Mouse (Mus musculus): Measurements from ENCODE around the gene Ogfod3. TPM values are rescaled to one million over a fixed set of nuclear protein-coding genes. Genes with fewer than 3 reads are reported as not detected.
A peak's percentile ranks its signal among the peaks of the same experiment; 100 is the strongest.

Gene Ogfod3
- polyA plus RNA-seq (2011; ENCODE audit: insufficient read depth, insufficient read length, low replicate concordance, missing spikeins): 5.5 and 7.4 TPM in 2 replicates

DNA sequence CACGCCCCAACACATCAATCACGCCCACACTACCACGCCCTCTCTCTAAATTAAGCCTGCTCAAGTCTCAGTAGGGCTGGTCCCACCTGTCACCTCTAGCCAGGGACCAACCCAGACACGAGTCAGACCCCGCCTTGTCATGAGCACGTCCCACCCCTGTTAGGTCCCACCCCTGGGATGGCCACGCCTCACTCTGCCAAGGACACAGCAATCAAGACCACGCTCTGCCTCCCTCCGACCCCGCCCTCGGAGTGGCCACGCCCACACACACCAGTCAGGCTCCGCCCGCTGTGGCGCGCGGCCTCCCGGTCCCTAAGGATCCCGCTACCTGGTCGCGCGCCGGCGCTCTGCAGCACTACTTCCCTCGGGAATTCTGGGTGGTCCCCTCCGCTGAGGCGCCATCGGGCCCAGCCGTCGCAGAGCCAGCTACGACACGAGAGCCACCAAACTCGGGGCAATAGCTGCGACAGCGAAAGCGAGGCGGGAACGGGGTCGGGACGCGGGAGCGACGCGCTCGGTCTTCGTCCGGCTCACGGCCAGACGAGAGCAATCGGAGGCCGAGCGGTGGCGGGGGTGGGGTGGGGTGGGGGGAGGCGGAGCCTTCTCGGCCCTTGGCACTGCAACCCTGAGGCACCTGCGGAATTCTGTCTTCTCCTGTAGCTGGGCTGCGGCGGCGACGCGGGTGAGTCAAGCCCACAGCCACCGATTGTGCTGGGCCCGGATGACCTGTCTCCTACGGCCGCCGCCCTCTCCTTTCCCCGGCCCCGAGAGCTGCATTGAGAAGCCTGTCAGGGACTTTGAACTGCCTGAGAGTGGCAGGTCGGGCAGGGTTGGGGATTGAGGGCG lies at the start of gene Ogfod3, which contains the start of gene Hexdc:
Gene Ogfod3, minus strand, starts transcription at position 551 of the 846 bp plus-strand sequence.
Gene Hexdc, plus strand, starts transcription at position 273 of the 846 bp plus-strand sequence.
- peak within 1 kb of the TSS; percentile 66; the same call in 1 of the 2 replicates for H3K27ac ChIP-seq (ENCODE audit: control insufficient read depth, insufficient read depth, low read depth, low read length, poor library complexity)
- no peak for TF ChIP-seq CTCF (IDR thresholded peaks at IDR 0.05; ENCODE audit: control insufficient read depth, insufficient read depth, low read length)
- TF ChIP-seq POLR2A (IDR thresholded peaks at IDR 0.05; ENCODE audit: borderline replicate concordance, control insufficient read depth, low read depth, low read length): peak; percentile 52; the same call in 1 of the 2 replicates
- WGBS: under 1% methylated on average over 69 of the region's 70 CpGs
- peak within 1 kb of the TSS; percentile 93 for H3K4me3 ChIP-seq (replicated peaks; ENCODE audit: control insufficient read depth, low read depth, low read length)
- H3K4me1 ChIP-seq (ENCODE audit: control insufficient read depth, insufficient read depth, low read length): no peaks in the 10 kb centered on the region

DNA sequence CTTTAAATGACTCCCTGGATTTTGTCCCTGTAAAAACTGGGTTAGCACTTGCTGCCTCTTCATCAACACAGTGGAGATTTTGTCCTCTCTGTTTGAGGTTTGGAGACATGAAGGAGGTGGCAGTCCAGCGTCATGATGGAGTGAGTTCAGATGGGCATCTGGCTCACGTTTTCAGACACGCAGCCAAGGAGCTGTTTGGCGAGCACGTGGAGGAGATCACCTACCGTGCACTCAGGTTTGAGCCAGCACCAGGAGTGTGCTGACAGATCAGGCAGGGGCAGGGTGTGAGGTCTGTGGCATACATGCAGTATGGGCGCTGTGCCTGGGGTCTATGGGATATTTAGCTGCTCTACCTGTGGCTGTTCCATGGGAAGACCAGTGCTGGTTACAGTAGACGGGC lies 45.7 kb upstream of the Ogfod3 start:
- TF ChIP-seq POLR2A (IDR thresholded peaks at IDR 0.05; ENCODE audit: borderline replicate concordance, control insufficient read depth, low read depth, low read length): no peak
- TF ChIP-seq CTCF (IDR thresholded peaks at IDR 0.05; ENCODE audit: control insufficient read depth, insufficient read depth, low read length): no peak
- H3K27ac ChIP-seq (ENCODE audit: control insufficient read depth, insufficient read depth, low read depth, low read length, poor library complexity): no peak overlapping the region
- no peak overlapping the region for H3K4me3 ChIP-seq (replicated peaks; ENCODE audit: control insufficient read depth, low read depth, low read length)
- WGBS: 96% methylated on average over 8 of the region's 8 CpGs
- no peaks in the 10 kb centered on the region for H3K4me1 ChIP-seq (ENCODE audit: control insufficient read depth, insufficient read depth, low read length)

DNA sequence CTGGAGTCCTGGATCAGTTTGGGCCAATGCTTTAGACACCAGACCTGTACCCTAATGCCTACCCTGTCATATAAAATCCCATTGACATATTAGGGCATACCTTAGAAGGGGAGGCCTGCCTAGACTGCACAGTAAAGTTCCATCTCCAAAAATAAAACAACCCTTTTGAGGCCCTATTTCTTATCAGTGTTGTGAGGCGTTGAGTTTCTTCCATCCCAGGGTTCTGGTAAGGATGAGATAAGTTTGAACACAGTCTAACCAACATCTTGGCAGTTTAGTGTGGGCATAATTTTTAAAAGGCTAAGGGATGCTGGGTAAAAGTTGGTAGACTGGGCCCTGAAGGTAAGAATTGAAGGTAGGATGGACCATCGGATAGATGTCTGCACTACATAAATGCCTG lies 35.2 kb upstream of the Ogfod3 start:
- TF ChIP-seq POLR2A (IDR thresholded peaks at IDR 0.05; ENCODE audit: borderline replicate concordance, control insufficient read depth, low read depth, low read length): no peak
- peak overlapping the region; percentile 81 for H3K27ac ChIP-seq (ENCODE audit: control insufficient read depth, insufficient read depth, low read depth, low read length, poor library complexity)
- H3K4me3 ChIP-seq (replicated peaks; ENCODE audit: control insufficient read depth, low read depth, low read length): peak overlapping the region; percentile 25
- peaks cover 1% of the 10 kb centered on the region; the same call in 1 of the 2 replicates for H3K4me1 ChIP-seq (ENCODE audit: control insufficient read depth, insufficient read depth, low read length)
- 68% methylated on average over 2 of the region's 2 CpGs for WGBS

DNA sequence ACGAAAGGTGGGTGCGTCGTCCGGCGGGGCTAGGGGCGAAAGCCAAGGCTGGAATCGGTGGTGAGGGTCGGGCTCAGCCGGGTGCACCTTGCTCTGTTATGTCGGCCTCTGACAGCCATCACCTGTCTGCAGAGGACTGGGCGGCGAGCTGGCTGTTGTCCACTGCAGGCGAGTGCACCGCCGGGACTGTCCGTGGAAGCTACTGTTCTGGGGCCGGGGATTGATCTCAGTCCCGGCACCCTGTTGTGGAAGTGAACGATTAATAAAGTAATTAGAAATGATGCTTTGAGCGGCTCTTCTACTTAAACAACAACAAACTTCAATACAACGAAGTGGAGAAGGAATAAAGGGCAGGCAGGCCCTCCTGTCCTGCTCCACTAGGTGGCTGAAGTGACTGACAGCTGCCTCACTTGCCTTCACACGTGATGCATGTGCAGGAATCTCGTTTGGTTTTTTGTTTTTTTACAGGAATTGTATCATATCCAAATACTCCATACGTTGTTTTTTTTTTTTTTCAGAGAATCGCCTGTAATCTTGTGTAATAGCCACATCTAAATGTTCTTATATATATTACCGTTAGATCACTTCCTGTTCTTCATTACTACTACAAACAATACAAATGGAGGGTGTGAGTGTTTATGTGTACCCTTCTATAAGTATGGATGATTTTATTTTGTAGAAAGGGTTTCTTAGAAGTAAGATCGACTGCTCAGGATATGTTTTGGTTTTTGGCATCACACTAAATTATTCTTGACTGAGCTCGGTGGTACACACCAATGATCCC lies 33.0 kb upstream of the Ogfod3 start:
- peaks cover 1% of the 10 kb centered on the region; the same call in 1 of the 2 replicates for H3K4me1 ChIP-seq (ENCODE audit: control insufficient read depth, insufficient read depth, low read length)

DNA sequence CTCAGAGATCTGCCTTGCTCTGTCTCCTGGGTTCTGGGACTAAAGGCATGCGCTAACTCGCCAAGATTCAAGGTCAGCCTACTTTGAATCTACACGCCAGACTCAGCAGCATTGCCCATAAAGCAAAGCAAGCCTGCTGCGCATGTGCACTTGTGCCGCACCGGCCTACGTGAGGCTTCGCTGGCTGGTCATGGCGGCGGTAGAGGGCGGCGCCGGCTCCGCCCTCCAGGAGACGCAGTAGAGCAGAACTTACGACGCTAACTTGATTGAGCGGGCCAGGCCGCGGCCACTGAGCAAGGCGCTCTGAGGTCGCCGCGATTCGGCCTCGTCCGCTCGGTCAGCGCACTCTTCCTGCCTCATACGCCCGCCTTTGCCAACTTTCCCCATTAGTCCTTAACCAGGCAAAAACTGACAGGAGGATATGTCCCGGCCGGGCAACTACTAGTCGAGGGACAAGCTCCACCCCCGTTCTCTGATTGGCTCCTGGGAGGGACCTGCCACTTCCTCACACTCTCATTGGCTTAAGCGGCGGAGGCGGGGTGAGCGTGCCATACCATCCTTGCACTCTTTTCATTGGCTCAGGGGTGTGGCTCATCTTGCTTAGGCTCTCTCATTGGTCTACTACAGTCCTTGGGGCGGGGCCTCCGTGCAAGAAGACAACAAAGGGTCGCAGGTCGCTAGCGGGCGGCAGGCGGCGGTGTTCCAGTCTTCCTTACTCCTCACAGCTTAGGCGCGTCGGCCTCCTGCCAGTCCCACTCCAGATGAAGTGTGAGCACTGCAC lies 32.2 kb upstream of the Ogfod3 start, which contains the start of gene Narf:
Gene Narf, plus strand, starts transcription at position 690 of the 781 bp plus-strand sequence.
- TF ChIP-seq POLR2A (IDR thresholded peaks at IDR 0.05; ENCODE audit: borderline replicate concordance, control insufficient read depth, low read depth, low read length) (peak; percentile 97), CTCF (IDR thresholded peaks at IDR 0.05; ENCODE audit: control insufficient read depth, insufficient read depth, low read length) (peak; percentile 56; the same call in 1 of the 2 replicates)
- under 1% methylated on average over 50 of the region's 50 CpGs for WGBS
- Histone ChIP-seq H3K4me3 (replicated peaks; ENCODE audit: control insufficient read depth, low read depth, low read length) (peak within 1 kb of the TSS; percentile 92), H3K4me1 (ENCODE audit: control insufficient read depth, insufficient read depth, low read length) (peaks cover 1% of the 10 kb centered on the region; the same call in 1 of the 2 replicates), H3K27ac (ENCODE audit: control insufficient read depth, insufficient read depth, low read depth, low read length, poor library complexity) (peak within 1 kb of the TSS; percentile 96)

More for the DNA sequence above, 33.0 kb upstream of the Ogfod3 start:
- WGBS: 1% methylated on average over 28 of the region's 28 CpGs
- TF ChIP-seq CTCF (IDR thresholded peaks at IDR 0.05; ENCODE audit: control insufficient read depth, insufficient read depth, low read length) (peak; percentile 63), POLR2A (IDR thresholded peaks at IDR 0.05; ENCODE audit: borderline replicate concordance, control insufficient read depth, low read depth, low read length) (no peak)
- peak overlapping the region; percentile 92 for H3K4me3 ChIP-seq (replicated peaks; ENCODE audit: control insufficient read depth, low read depth, low read length)
- H3K27ac ChIP-seq (ENCODE audit: control insufficient read depth, insufficient read depth, low read depth, low read length, poor library complexity): peak overlapping the region; percentile 94

DNA sequence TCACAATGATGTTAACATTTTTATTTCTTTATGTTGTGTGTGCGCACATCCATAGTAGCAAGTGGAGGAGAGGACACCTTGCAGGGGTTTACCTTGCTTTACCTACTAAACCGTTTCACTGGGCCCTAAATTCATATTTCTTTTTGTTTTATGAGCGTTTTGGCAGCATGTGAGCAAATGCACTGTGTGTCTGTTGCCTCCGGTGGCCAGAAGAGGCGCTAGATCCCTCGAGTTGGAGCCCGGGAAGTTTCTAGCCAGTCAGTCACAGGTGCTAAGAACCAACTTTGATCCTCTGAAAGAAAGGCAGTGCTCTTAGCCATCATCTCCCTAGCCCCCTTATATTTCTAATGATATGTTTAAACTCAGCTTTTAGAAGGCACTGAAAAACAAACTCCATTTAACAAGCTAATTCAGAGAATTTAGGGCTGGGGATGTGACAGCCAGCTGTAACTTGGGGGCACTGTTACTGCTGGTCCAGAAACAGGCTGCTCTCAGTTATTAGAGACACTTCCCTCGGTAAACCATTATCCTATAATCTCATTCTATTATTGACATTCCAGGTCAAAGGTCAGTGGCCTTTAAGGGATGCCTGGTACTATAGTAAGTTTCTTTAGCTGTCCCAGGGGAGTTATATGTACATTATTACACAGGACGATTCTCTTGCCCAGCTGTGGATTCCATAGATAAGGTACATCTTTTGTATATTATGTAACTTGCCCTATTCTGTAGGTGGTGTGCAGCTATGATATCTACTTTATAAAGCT lies 31.1 kb upstream of the Ogfod3 start:
- 26% methylated on average over 9 of the region's 9 CpGs for WGBS
- TF ChIP-seq CTCF (IDR thresholded peaks at IDR 0.05; ENCODE audit: control insufficient read depth, insufficient read depth, low read length) (peak; percentile 76), POLR2A (IDR thresholded peaks at IDR 0.05; ENCODE audit: borderline replicate concordance, control insufficient read depth, low read depth, low read length) (no peak)
- H3K4me3 ChIP-seq (replicated peaks; ENCODE audit: control insufficient read depth, low read depth, low read length): no peak overlapping the region
- no peak overlapping the region for H3K27ac ChIP-seq (ENCODE audit: control insufficient read depth, insufficient read depth, low read depth, low read length, poor library complexity)
- peaks cover 3% of the 10 kb centered on the region; the same call in 1 of the 2 replicates for H3K4me1 ChIP-seq (ENCODE audit: control insufficient read depth, insufficient read depth, low read length)

DNA sequence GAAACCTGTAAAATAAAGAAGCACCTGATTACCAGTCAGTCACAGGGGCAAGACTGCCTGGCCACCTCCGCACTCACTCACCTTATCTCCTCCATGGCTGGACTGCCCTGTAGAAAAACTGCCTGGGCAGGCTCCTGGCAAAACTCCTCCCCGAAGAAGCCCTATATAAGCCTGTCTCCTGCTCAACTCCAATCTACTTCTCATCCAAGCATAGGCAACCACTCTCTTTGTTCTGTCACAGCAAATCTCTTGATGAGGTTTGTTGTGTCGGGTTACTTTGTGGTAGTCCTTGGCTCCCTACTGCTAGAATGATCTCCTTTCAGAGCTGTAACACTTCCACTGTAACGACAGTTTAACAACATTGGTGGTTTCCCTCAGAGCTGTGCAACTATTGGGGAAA lies 28.2 kb upstream of the Ogfod3 start:
- Histone ChIP-seq H3K4me3 (replicated peaks; ENCODE audit: control insufficient read depth, low read depth, low read length) (no peak overlapping the region), H3K4me1 (ENCODE audit: control insufficient read depth, insufficient read depth, low read length) (peaks cover 4% of the 10 kb centered on the region), H3K27ac (ENCODE audit: control insufficient read depth, insufficient read depth, low read depth, low read length, poor library complexity) (peak overlapping the region; percentile 40)
- TF ChIP-seq POLR2A (IDR thresholded peaks at IDR 0.05; ENCODE audit: borderline replicate concordance, control insufficient read depth, low read depth, low read length) (no peak), CTCF (IDR thresholded peaks at IDR 0.05; ENCODE audit: control insufficient read depth, insufficient read depth, low read length) (no peak)
- WGBS: 38% methylated on average over 4 of the region's 4 CpGs
